Mouse (Mus musculus) megakaryocyte progenitor cell, adult 5-6 weeks (primary cell): ENCODE measurements around the gene Zfp771. TPM values are rescaled to one million over a fixed set of nuclear protein-coding genes. Genes with fewer than 3 reads are reported as not detected.

Source experiments
- ATAC-seq: replicated peaks from 2 replicates; pipeline ENCODE4 v1.8.0; 2016; ENCODE audit warnings: mild to moderate bottlenecking, moderate TSS enrichment, inconsistent platforms; ENCODE audit not compliant: poor library complexity
- total RNA-seq, 2 experiments: library from RNA; stranded (forward) in 1 of 2; stranded (reverse) in 1 of 2; fragments of 157-497, 149-512 nt in 1 of 2; fragments of 200-1000 nt in 1 of 2; gene quantifications; 2 replicates each; pipeline versions ENCODE4 v1.2.3 to v1.2.4; 2015 to 2017

The Zfp771 gene
- total RNA-seq (2015) (3.4 and 3.5 TPM in 2 replicates), total RNA-seq (2017) (2.7 and 8.0 TPM in 2 replicates)

- peak; percentile 92 for ATAC-seq
These were observed at the start of gene Zfp771 for GRCm38 (mm10) chr7:127243870-127244657. Gene Zfp771, plus strand, starts transcription at chr7:127244274.

DNA sequence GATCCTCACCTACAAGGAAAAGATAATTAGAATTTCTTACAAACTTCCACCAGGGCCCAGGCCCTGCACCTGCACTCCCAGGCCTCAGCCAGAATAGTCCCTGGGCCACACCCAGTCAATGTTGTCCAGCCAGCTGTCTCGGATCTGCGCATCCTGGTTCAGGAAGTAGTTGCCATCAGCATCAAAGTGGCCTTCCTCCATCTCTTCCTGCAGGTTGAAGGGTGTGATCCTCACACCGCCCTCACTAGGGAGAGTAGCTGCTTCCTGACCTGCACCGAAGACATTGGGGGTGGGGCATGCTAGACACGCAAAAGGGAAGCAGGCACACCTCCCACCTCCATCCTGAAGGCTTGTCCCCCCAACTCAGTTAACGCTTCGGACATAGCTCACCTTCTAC lies 49.4 kb upstream of the Zfp771 start:
- ATAC-seq = no peak

GRCm38 (mm10) chr7:127195544-127196295 lies 48.4 kb upstream of the Zfp771 start, which contains the start of gene Cd2bp2:
Gene Cd2bp2, minus strand, starts transcription at chr7:127196050.
- peak; percentile 95 for ATAC-seq

DNA sequence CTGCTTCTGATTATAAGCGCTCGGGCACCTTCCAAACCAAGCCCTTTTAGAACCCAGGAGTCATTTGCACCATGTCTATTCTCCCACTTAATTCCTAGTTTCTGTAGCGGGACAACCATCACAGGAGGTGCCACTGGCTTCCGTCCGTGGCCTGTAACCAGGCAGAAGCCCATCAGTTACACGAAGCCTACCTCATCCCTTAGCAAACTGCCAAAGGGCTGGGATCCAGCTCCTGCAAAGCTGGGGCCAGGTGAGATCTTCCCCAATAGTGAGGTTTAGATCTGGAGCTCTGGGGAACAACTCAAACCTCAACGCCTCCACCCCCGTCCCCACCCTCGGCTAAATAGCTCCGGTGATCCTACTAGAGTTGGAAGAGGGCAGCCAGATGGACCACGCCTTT lies 47.6 kb upstream of the Zfp771 start:
- no peak for ATAC-seq

GRCm38 (mm10) chr7:127206606-127207005 lies 37.5 kb upstream of the Zfp771 start:
- peak; percentile 15; the same call in 1 of the 2 replicates for ATAC-seq

DNA sequence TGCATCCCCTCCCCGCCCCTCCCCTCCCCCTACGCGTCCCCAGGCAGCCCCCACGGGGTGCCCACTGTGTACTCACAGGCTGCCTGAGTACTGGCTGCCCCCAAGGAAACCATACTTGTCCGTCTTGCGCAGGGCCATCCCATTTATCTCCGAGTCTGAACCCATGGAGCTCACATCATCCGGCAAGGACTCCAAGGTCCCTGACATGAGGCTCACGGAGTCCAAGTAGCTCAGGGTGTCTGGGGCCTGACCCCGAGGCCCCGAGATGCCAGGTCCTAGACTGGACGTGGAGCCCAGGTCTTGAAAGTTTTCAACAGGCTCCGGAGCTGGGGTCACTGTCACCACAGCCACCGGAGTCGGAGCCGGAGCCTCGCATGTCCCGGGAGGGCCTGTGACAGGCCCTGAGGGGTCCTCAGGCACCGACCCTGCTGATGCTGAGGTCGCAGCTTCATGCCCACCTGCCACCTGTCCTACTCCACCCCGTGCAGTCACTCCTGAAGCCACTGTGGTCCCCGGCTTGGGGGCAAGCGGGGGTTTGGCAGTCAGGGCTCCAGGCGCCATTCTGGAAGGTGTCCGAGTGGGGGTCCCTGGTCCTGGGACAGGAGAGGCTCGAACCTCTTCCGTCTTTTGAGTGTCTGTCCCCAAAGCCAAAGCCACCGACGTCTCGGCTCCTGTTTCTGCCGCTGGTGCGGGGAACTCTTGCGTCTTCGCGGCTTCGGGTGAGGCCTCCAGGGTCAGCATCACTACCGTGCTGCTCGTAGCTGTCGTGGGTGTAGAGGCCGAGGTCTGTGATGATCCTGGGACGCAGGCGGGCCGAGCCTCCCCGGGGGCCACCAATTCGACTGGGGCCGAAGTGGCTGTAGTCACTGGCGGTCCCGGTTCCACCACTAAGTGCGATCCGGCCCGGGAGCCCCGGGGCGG lies 36.4 kb upstream of the Zfp771 start:
- no peak for ATAC-seq

GRCm38 (mm10) chr7:127208295-127208552 lies 35.9 kb upstream of the Zfp771 start, which contains the start of gene Tbc1d10b:
Gene Tbc1d10b, minus strand, starts transcription at chr7:127208468.
- no peak for ATAC-seq

- ATAC-seq = peak; percentile 76
These were observed 35.3 kb upstream of the Zfp771 start, which contains the start of gene Mylpf for GRCm38 (mm10) chr7:127208553-127209438. Gene Mylpf, plus strand, starts transcription at chr7:127208890.

GRCm38 (mm10) chr7:127209851-127210250 lies 34.2 kb upstream of the Zfp771 start:
- ATAC-seq = no peak

DNA sequence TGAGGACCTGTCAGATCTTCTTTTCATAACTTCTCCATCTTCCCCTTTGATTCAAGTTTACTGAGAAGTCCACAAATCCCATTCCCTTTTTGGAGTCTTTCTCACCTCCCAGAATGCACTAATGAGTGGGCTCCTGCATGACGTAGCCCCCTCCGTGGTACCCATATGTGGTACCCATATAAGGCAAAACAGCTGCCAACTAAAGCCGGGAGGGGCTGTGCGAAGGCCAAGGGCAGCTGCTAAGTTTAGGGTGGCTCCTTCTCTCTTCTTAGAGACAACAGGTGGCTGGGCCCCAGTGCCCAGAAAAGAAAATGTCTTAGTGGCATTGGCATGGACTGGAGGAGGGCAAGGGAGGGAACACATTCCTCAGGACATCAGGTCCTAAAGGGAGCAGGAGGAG lies 33.8 kb upstream of the Zfp771 start:
- no peak for ATAC-seq

DNA sequence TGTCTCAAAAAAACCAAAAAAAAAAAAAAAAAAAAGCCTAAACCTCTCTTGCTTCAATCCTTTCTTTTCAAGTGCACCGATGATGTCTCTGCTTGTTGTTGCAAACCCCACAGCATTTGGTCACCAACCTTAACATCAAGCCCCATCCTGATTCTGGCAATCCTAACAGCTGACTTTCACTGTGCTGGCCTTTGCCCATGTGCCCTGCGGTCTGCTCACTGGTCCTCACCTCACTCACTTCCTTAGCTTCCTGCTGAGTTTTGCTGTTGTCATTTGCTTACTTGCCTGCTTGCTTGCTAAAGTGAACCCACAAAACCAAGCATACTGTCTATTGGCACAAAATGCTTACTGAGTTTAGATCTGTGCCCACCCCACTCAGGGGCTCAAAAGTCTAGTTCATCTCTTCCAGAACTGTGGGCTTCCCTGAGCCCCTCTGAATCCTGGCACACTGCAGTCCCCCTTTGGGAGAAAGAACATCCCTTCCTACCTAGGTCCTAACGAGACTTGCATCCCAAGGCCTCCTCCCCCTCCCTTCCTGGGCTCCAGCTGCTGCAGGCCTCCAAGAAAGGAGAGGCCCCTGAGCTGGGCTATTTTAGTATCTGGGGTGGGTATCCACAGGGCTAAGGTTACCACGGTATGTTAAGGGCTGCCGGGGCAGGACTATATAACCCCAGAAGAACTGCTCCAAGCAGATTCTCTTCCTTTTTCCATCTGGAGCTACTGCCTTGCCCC lies 32.9 kb upstream of the Zfp771 start:
- no peak for ATAC-seq

DNA sequence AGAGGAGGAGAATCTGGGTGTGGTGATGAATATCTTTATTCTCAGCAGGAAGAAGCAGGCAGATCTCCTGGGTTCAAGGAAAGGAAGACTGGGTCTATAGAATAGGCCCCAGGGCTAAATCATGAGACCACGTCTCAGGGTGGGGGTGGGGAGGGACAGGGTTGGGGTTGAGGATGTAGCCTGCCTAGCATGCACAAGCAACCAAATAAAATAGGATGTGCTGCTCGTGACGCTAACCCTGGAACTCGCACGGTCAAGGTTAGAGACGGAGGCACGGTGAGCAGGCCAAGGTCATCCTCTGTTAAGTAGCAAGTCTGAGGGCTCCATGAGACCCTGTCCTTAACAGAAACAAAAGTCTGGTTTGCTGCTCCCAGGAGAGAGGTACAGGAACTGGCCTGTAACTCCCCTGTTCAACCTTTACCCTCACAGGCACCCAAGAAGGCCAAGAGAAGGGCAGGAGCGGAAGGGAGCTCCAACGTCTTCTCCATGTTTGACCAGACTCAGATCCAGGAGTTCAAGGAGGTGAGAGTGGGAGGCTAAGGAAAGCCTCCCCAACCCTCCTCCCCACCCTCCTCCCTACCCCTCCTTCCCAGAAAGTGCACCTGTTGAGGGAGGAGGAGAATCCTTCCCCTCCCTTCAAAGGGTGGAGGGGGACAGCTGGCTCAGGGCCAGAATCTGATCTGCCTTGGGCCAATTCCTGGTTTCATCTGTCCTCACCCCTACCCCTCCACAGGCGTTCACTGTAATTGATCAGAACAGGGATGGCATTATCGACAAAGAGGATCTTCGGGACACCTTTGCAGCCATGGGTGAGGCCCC lies 31.4 kb upstream of the Zfp771 start:
- ATAC-seq = no peak

DNA sequence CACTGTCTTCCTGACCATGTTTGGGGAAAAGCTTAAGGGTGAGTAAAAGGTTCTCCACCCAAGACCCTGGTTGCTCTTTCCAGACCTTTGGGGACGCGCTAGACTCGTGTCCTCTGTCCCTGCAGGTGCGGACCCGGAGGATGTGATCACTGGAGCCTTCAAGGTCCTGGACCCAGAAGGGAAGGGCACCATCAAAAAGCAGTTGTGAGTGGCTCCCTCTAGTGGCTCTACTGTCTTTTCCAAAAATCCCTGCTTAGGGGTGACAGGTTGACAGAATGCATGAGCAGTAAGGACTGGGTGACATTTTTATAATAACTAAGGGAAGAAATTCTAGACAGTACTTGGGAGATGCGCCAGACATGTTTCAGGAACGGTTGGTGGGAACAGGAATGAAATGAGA lies 30.6 kb upstream of the Zfp771 start:
- ATAC-seq = no peak

DNA sequence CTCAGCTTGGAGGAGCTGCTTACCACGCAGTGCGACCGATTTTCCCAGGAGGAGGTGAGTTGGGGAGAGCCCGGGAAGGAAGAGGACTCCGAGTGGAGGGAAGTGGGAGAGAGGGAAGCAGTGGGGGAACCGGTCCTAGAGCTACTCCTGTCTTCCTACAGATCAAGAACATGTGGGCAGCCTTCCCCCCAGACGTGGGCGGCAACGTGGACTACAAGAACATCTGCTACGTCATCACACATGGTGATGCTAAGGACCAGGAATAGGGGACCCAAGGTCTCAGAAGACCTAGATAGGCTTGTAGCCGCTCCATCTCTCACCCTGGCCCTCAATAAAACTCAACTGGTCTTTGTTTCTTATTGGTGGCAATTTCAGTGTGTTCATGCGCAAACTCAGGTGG lies 30.1 kb upstream of the Zfp771 start:
- ATAC-seq = no peak

DNA sequence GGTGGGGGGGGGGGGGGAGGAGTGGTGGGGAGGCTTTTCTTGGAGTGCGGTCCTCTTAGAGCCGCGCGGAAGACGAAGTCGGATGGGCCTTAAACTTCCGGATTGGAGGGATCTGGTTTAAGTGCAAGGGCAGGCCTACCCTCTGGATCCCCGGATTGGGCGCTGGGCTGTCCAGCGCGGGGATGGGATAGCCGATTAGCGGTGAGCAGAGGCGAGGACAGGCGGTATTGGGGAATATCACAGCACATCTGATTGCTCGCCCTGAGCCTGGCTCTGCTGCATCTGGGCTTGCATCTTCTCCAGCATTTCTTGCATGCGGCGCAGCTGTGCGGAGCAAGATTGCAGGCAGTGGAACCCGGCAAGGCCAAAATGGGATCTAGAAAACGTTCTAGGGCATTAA lies 29.6 kb upstream of the Zfp771 start:
- no peak for ATAC-seq

DNA sequence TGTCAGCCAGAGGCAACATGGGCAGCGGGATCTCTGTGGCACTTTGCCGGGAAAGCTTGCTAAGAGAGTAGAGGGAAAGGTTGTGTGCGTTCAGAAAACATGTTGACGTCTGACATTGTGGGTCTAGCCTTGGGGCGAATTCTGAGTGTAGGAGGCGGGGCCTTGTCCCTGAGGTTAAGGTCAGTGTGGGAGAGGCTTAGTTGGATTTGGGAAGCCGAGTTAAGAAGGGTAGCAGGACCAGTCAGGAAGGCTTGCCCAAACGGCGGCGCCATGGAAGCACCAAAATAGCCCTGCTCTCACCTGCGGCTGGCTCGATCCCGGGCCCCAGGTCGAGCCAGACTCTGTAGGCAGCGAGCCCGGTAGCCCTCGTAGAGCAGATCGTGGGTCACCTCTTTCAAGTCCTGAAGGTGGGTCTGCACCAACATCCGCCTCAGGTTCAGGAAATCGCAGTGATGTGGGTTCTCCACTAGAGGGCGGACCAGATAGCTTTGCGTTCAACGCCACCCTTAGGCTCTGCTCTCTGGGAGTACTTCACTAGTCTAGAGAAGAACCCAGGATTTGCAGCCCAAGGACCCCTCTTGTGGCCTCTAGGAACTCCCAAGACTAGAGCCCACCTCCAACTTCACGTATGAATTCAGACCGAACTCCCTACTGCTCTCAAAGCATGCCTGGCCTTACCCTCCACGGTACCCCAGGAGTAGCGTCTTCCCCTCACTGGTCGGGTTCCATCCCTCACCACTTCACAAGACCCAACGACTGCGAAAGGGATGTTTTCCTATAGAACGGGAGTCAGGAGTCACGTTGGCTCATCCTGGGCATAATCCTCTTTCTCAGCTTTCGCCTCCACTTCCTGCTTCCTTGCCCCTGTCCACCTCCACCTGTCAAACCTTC lies 28.8 kb upstream of the Zfp771 start:
- ATAC-seq = peak; percentile 70

DNA sequence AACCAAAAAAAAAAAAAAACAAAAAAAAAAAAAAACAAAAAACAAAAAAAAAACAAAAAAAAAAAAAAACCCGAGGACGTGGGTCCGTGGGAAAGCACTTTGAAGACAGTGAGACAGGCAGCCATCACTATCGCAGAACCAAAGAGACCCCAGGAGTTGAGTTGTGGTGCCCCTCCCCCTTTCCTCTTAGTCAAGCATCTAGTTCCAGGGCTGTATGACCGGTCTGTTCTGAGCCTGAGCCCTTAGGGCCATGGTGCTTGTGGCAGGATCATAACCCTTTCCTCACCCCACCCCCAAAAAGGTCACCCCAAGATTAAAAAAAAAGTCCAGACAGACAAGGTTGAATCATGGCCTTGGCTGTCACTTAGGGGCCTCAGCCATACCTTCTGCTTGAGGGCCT lies 27.8 kb upstream of the Zfp771 start:
- no peak for ATAC-seq

- no peak for ATAC-seq
These were observed 26.6 kb upstream of the Zfp771 start for GRCm38 (mm10) chr7:127217475-127217874.
